Mouse (Mus musculus): Measurements from ENCODE around the gene Wwp2. TPM values are rescaled to one million over a fixed set of nuclear protein-coding genes. Genes with fewer than 3 reads are reported as not detected.

Wwp2 gene
- polyA plus RNA-seq, 1 experiment from 2014 or later: 41.5 TPM

- Histone ChIP-seq H3K9me3 (ENCODE audit: control insufficient read depth, low read length) (no peaks in the 10 kb centered on the region), H3K4me1 (replicated peaks; ENCODE audit: control insufficient read depth, insufficient read depth, low read length) (0 out of 2 replicates have a peak, but pooled peaks cover 2% of the 10 kb centered on the region), H3K27ac (ENCODE audit: low read length) (no peak overlapping the region), H3K4me3 (replicated peaks; ENCODE audit: low read length) (no peak overlapping the region), H3K36me3 (ENCODE audit: control insufficient read depth, insufficient read depth) (no peaks in the 10 kb centered on the region), H3K27me3 (replicated peaks; ENCODE audit: control insufficient read depth, insufficient read depth, low read length) (no peaks in the 10 kb centered on the region), H3K4me2 (ENCODE audit: low read length) (no peak overlapping the region), H3K9ac (replicated peaks; ENCODE audit: low read depth, low read length) (no peak overlapping the region)
- ATAC-seq: no peak
Observed at GRCm38 (mm10) chr8:107447713-107448112, 11.5 kb downstream of the Wwp2 start.

GRCm38 (mm10) chr8:107448382-107448889, 12.3 kb downstream of the Wwp2 start:
- Histone ChIP-seq H3K9me3 (ENCODE audit: control insufficient read depth, low read length) (no peaks in the 10 kb centered on the region), H3K36me3 (ENCODE audit: control insufficient read depth, insufficient read depth) (no peaks in the 10 kb centered on the region), H3K4me1 (replicated peaks; ENCODE audit: control insufficient read depth, insufficient read depth, low read length) (0 out of 2 replicates have a peak, but pooled peaks cover 2% of the 10 kb centered on the region), H3K4me3 (replicated peaks; ENCODE audit: low read length) (no peak overlapping the region), H3K27me3 (replicated peaks; ENCODE audit: control insufficient read depth, insufficient read depth, low read length) (no peaks in the 10 kb centered on the region), H3K9ac (replicated peaks; ENCODE audit: low read depth, low read length) (no peak overlapping the region), H3K27ac (ENCODE audit: low read length) (no peak overlapping the region), H3K4me2 (ENCODE audit: low read length) (no peak overlapping the region)
- ATAC-seq: no peak
- WGBS: 54% methylated on average over 4 of the region's 4 CpGs

- no peak overlapping the region for H3K4me3 ChIP-seq (replicated peaks; ENCODE audit: low read length)
- no peaks in the 10 kb centered on the region for H3K27me3 ChIP-seq (replicated peaks; ENCODE audit: control insufficient read depth, insufficient read depth, low read length)
- H3K36me3 ChIP-seq (ENCODE audit: control insufficient read depth, insufficient read depth): no peaks in the 10 kb centered on the region
- no peak overlapping the region for H3K9ac ChIP-seq (replicated peaks; ENCODE audit: low read depth, low read length)
- H3K4me1 ChIP-seq (replicated peaks; ENCODE audit: control insufficient read depth, insufficient read depth, low read length): 0 out of 2 replicates have a peak, but pooled peaks cover 2% of the 10 kb centered on the region
- H3K9me3 ChIP-seq (ENCODE audit: control insufficient read depth, low read length): no peaks in the 10 kb centered on the region
- no peak for ATAC-seq
- H3K4me2 ChIP-seq (ENCODE audit: low read length): no peak overlapping the region
- WGBS: 29% methylated on average over 8 of the region's 8 CpGs
- no peak overlapping the region for H3K27ac ChIP-seq (ENCODE audit: low read length)
Observed at GRCm38 (mm10) chr8:107449130-107449529, 13.0 kb downstream of the Wwp2 start.

GRCm38 (mm10) chr8:107449655-107450054, 13.5 kb downstream of the Wwp2 start:
- no peaks in the 10 kb centered on the region for H3K9me3 ChIP-seq (ENCODE audit: control insufficient read depth, low read length)
- H3K4me2 ChIP-seq (ENCODE audit: low read length): no peak overlapping the region
- H3K4me3 ChIP-seq (replicated peaks; ENCODE audit: low read length): no peak overlapping the region
- no peak for ATAC-seq
- no peak overlapping the region for H3K9ac ChIP-seq (replicated peaks; ENCODE audit: low read depth, low read length)
- no peaks in the 10 kb centered on the region for H3K36me3 ChIP-seq (ENCODE audit: control insufficient read depth, insufficient read depth)
- H3K27ac ChIP-seq (ENCODE audit: low read length): no peak overlapping the region
- 84% methylated on average over 6 of the region's 6 CpGs for WGBS
- H3K4me1 ChIP-seq (replicated peaks; ENCODE audit: control insufficient read depth, insufficient read depth, low read length): 0 out of 2 replicates have a peak, but pooled peaks cover 2% of the 10 kb centered on the region
- H3K27me3 ChIP-seq (replicated peaks; ENCODE audit: control insufficient read depth, insufficient read depth, low read length): no peaks in the 10 kb centered on the region

- no peaks in the 10 kb centered on the region for H3K9me3 ChIP-seq (ENCODE audit: control insufficient read depth, low read length)
- H3K36me3 ChIP-seq (ENCODE audit: control insufficient read depth, insufficient read depth): no peaks in the 10 kb centered on the region
- H3K9ac ChIP-seq (replicated peaks; ENCODE audit: low read depth, low read length): no peak overlapping the region
- H3K4me3 ChIP-seq (replicated peaks; ENCODE audit: low read length): no peak overlapping the region
- ATAC-seq: peak; percentile 63; the same call in 1 of the 2 replicates
- 0 out of 2 replicates have a peak, but pooled peaks cover 2% of the 10 kb centered on the region for H3K4me1 ChIP-seq (replicated peaks; ENCODE audit: control insufficient read depth, insufficient read depth, low read length)
- peak overlapping the region; percentile 52 for H3K27ac ChIP-seq (ENCODE audit: low read length)
- 74% methylated on average over 13 of the region's 13 CpGs for WGBS
- H3K4me2 ChIP-seq (ENCODE audit: low read length): no peak overlapping the region
- H3K27me3 ChIP-seq (replicated peaks; ENCODE audit: control insufficient read depth, insufficient read depth, low read length): no peaks in the 10 kb centered on the region
Observed at GRCm38 (mm10) chr8:107451414-107452066, 15.4 kb downstream of the Wwp2 start.

- H3K27ac ChIP-seq (ENCODE audit: low read length): no peak overlapping the region
- no peak overlapping the region for H3K4me2 ChIP-seq (ENCODE audit: low read length)
- no peak overlapping the region for H3K4me3 ChIP-seq (replicated peaks; ENCODE audit: low read length)
- no peaks in the 10 kb centered on the region for H3K4me1 ChIP-seq (replicated peaks; ENCODE audit: control insufficient read depth, insufficient read depth, low read length)
- no peaks in the 10 kb centered on the region for H3K27me3 ChIP-seq (replicated peaks; ENCODE audit: control insufficient read depth, insufficient read depth, low read length)
- H3K9ac ChIP-seq (replicated peaks; ENCODE audit: low read depth, low read length): no peak overlapping the region
- H3K9me3 ChIP-seq (ENCODE audit: control insufficient read depth, low read length): no peaks in the 10 kb centered on the region
- ATAC-seq: no peak
- 95% methylated on average over 11 of the region's 11 CpGs for WGBS
- H3K36me3 ChIP-seq (ENCODE audit: control insufficient read depth, insufficient read depth): no peaks in the 10 kb centered on the region
Observed at GRCm38 (mm10) chr8:107453386-107453785, 17.2 kb downstream of the Wwp2 start.

GRCm38 (mm10) chr8:107455268-107455667, 19.1 kb downstream of the Wwp2 start:
- Histone ChIP-seq H3K4me2 (ENCODE audit: low read length) (no peak overlapping the region), H3K4me1 (replicated peaks; ENCODE audit: control insufficient read depth, insufficient read depth, low read length) (no peaks in the 10 kb centered on the region), H3K27ac (ENCODE audit: low read length) (no peak overlapping the region), H3K36me3 (ENCODE audit: control insufficient read depth, insufficient read depth) (peaks cover 5% of the 10 kb centered on the region; the same call in 1 of the 2 replicates), H3K4me3 (replicated peaks; ENCODE audit: low read length) (no peak overlapping the region), H3K9me3 (ENCODE audit: control insufficient read depth, low read length) (no peaks in the 10 kb centered on the region), H3K27me3 (replicated peaks; ENCODE audit: control insufficient read depth, insufficient read depth, low read length) (no peaks in the 10 kb centered on the region), H3K9ac (replicated peaks; ENCODE audit: low read depth, low read length) (no peak overlapping the region)
- WGBS: 9% methylated on average over 3 of the region's 3 CpGs
- no peak for ATAC-seq

GRCm38 (mm10) chr8:107457725-107458124, 21.6 kb downstream of the Wwp2 start:
- Histone ChIP-seq H3K27ac (ENCODE audit: low read length) (no peak overlapping the region), H3K9ac (replicated peaks; ENCODE audit: low read depth, low read length) (no peak overlapping the region), H3K4me3 (replicated peaks; ENCODE audit: low read length) (no peak overlapping the region), H3K9me3 (ENCODE audit: control insufficient read depth, low read length) (no peaks in the 10 kb centered on the region), H3K36me3 (ENCODE audit: control insufficient read depth, insufficient read depth) (peaks cover 5% of the 10 kb centered on the region; the same call in 1 of the 2 replicates), H3K4me1 (replicated peaks; ENCODE audit: control insufficient read depth, insufficient read depth, low read length) (no peaks in the 10 kb centered on the region), H3K27me3 (replicated peaks; ENCODE audit: control insufficient read depth, insufficient read depth, low read length) (no peaks in the 10 kb centered on the region), H3K4me2 (ENCODE audit: low read length) (no peak overlapping the region)
- no peak for ATAC-seq
- WGBS: 88% methylated on average over 4 of the region's 4 CpGs

- Histone ChIP-seq H3K9me3 (ENCODE audit: control insufficient read depth, low read length) (no peaks in the 10 kb centered on the region), H3K27me3 (replicated peaks; ENCODE audit: control insufficient read depth, insufficient read depth, low read length) (no peaks in the 10 kb centered on the region), H3K4me3 (replicated peaks; ENCODE audit: low read length) (no peak overlapping the region), H3K27ac (ENCODE audit: low read length) (no peak overlapping the region), H3K9ac (replicated peaks; ENCODE audit: low read depth, low read length) (no peak overlapping the region), H3K4me1 (replicated peaks; ENCODE audit: control insufficient read depth, insufficient read depth, low read length) (no peaks in the 10 kb centered on the region), H3K36me3 (ENCODE audit: control insufficient read depth, insufficient read depth) (peaks cover 5% of the 10 kb centered on the region; the same call in 1 of the 2 replicates), H3K4me2 (ENCODE audit: low read length) (no peak overlapping the region)
- no peak for ATAC-seq
- WGBS: 88% methylated on average over 6 of the region's 6 CpGs
Observed at GRCm38 (mm10) chr8:107458281-107458680, 22.1 kb downstream of the Wwp2 start.
